Mouse (Mus musculus) small intestine, adult 2 months (tissue): ENCODE data around the gene Strada. TPM values are rescaled to one million over a fixed set of nuclear protein-coding genes. Genes with fewer than 3 reads are reported as not detected.
"Not testable (repeated sequence)": the region's sequence is repeated elsewhere in the genome, so short reads cannot be mapped to it uniquely, and the experiment has no call there.

ENCODE experiments used
- H3K27ac ChIP-seq: fragments of 200-500 bp; 2 replicates; pipeline ENCODE4 v1.5.1; 2012; ENCODE audit warnings: low read depth, low read length, control low read depth, inconsistent platforms; ENCODE audit not compliant: insufficient read depth
- H3K27me3 ChIP-seq: fragments of 200-500 bp; 2 replicates; pipeline ENCODE4 v1.6.1; 2012; ENCODE audit warnings: mild to moderate bottlenecking, moderate library complexity, low read length, inconsistent platforms; ENCODE audit not compliant: control insufficient read depth, insufficient read depth
- H3K36me3 ChIP-seq: fragments of 200-500 bp; 2 replicates; pipeline ENCODE4 v1.6.1; 2012; ENCODE audit warnings: mild to moderate bottlenecking, low read length, control low read depth, inconsistent platforms; ENCODE audit not compliant: control insufficient read depth, insufficient read depth
- H3K4me1 ChIP-seq: fragments of 200-500 bp; 2 replicates; pipeline ENCODE4 v1.6.1; 2012; ENCODE audit warnings: low read length, inconsistent platforms, mixed read lengths; ENCODE audit not compliant: control insufficient read depth, insufficient read depth, insufficient read length
- H3K4me3 ChIP-seq: fragments of 200-500 bp; 2 replicates; pipeline ENCODE4 v1.5.1; 2012; ENCODE audit warnings: low read depth, mild to moderate bottlenecking, control low read depth, inconsistent platforms, low read length, moderate library complexity
- CTCF ChIP-seq: fragments of 200-500 bp; IDR thresholded peaks from 2 replicates; pipeline ENCODE4 v1.5.1; 2012; ENCODE audit warnings: low read depth, mild to moderate bottlenecking, control low read depth, inconsistent platforms, low read length, moderate library complexity, mixed read lengths; ENCODE audit not compliant: insufficient replicate concordance, insufficient read length; ENCODE audit errors: extremely low read depth
- POLR2A ChIP-seq: fragments of 200-500 bp; IDR thresholded peaks from 2 replicates; pipeline ENCODE4 v1.6.1; 2012; ENCODE audit warnings: low read depth, mild to moderate bottlenecking, control low read depth, inconsistent platforms, low read length, moderate library complexity
- WGBS: fragments of 180-500 bp; shearing (Covaris S2); methylation state at CpG from one replicate; pipeline ENCODE4 v1.1.7; 2018; 5-methylcytosine and 5-hydroxymethylcytosine counted together
- polyA plus RNA-seq: library from polyadenylated mRNA; depleted of rRNA; stranded (reverse); fragments of >200 nt; gene quantifications from 2 replicates; pipeline ENCODE4 v1.2.3, GENCODE M21; 2012; rRNA removed

Strada gene
- 4.4 and 7.4 TPM in 2 replicates for polyA plus RNA-seq

GRCm38 (mm10) chr11:106202123-106202465, at the start of gene Strada:
TSS of gene Strada (minus strand) at chr11:106202168.
- Histone ChIP-seq H3K4me1 (no peaks in the 10 kb centered on the region), H3K4me3 (no peak within 1 kb of the TSS), H3K27ac (peak within 1 kb of the TSS; percentile 20; the same call in 1 of the 2 replicates), H3K36me3 (peaks cover 53% of the 10 kb centered on the region), H3K27me3 (no peaks in the 10 kb centered on the region)
- TF ChIP-seq POLR2A = no peak
- WGBS = 72% methylated on average over 5 of the region's 5 CpGs

- Histone ChIP-seq H3K4me3 (no peak overlapping the region), H3K27ac (no peak overlapping the region), H3K27me3 (no peaks in the 10 kb centered on the region), H3K36me3 (peaks cover 75% of the 10 kb centered on the region), H3K4me1 (no peaks in the 10 kb centered on the region)
- TF ChIP-seq CTCF (no peak), POLR2A (no peak)
- WGBS = 63% methylated on average over 7 of the region's 7 CpGs
These were observed 47.4 kb upstream of the Strada start for GRCm38 (mm10) chr11:106249326-106249725.

GRCm38 (mm10) chr11:106246834-106247233, 44.9 kb upstream of the Strada start:
- WGBS = 95% methylated on average over 1 of the region's 1 CpGs
- Histone ChIP-seq H3K27me3 (no peaks in the 10 kb centered on the region), H3K36me3 (peaks cover 86% of the 10 kb centered on the region)

GRCm38 (mm10) chr11:106233978-106234377, 32.0 kb upstream of the Strada start:
- peaks cover 53% of the 10 kb centered on the region for H3K36me3 ChIP-seq
- H3K4me1 ChIP-seq, H3K27ac ChIP-seq, H3K27me3 ChIP-seq, H3K4me3 ChIP-seq: not testable (repeated sequence)
- 75% methylated on average over 8 of the region's 8 CpGs for whole genome bisulfite sequencing

More at GRCm38 (mm10) chr11:106246834-106247233, 44.9 kb upstream of the Strada start:
- Histone ChIP-seq H3K4me3 (no peak overlapping the region), H3K27ac (no peak overlapping the region), H3K4me1 (no peaks in the 10 kb centered on the region)
- TF ChIP-seq CTCF (no peak; the same call in 1 of the 2 replicates), POLR2A (no peak)

- Histone ChIP-seq H3K36me3 (peaks cover 10% of the 10 kb centered on the region), H3K4me1 (no peaks in the 10 kb centered on the region; the same call in 1 of the 2 replicates), H3K4me3 (no peak overlapping the region), H3K27me3 (no peaks in the 10 kb centered on the region), H3K27ac (no peak overlapping the region)
- 56% methylated on average over 3 of the region's 3 CpGs for WGBS
- TF ChIP-seq CTCF = no peak
- TF ChIP-seq POLR2A = no peak
These were observed 18.6 kb upstream of the Strada start for GRCm38 (mm10) chr11:106220603-106221002.

- Histone ChIP-seq H3K36me3 (peaks cover 6% of the 10 kb centered on the region), H3K27ac (peak within 1 kb of the TSS; percentile 99), H3K4me1 (peaks cover 6% of the 10 kb centered on the region; the same call in 1 of the 2 replicates), H3K4me3 (peak within 1 kb of the TSS; percentile 99), H3K27me3 (no peaks in the 10 kb centered on the region)
- under 1% methylated on average over 70 of the region's 70 CpGs for whole genome bisulfite sequencing
- peak; percentile 71; the same call in 1 of the 2 replicates for TF ChIP-seq POLR2A
- TF ChIP-seq CTCF = no peak
These were observed 14.9 kb upstream of the Strada start, which contains the start of gene Ddx42 for GRCm38 (mm10) chr11:106216730-106217490. TSS of gene Ddx42 (plus strand) at chr11:106216926.

GRCm38 (mm10) chr11:106215927-106216729, 14.2 kb upstream of the Strada start, which contains the start of gene Ccdc47:
TSS of gene Ccdc47 (minus strand) at chr11:106216344.
- Histone ChIP-seq H3K4me3 (peak within 1 kb of the TSS; percentile 99), H3K27ac (peak within 1 kb of the TSS; percentile 99), H3K36me3 (peaks cover 10% of the 10 kb centered on the region), H3K4me1 (peaks cover 6% of the 10 kb centered on the region; the same call in 1 of the 2 replicates), H3K27me3 (no peaks in the 10 kb centered on the region)
- WGBS = under 1% methylated on average over 46 of the region's 46 CpGs
- TF ChIP-seq POLR2A (peak; percentile 62), CTCF (no peak)
